Mouse (Mus musculus) spleen, postnatal 14 days (tissue): ENCODE measurements around the gene Zw10.
A peak's percentile ranks its signal among the peaks of the same experiment; 100 is the strongest.

Experiments used
- DNase-seq, 2 experiments: peaks; one replicate each; pipeline ENCODE4 v3.0.0; 2021 to 2022; ENCODE audit warnings: low spot score in 2 of 2

Zw10 gene

GRCm38 (mm10) chr9:49055333-49056205 lies at the start of gene Zw10:
Zw10 (plus strand) TSS chr9:49055613.
- DNase-seq, result peak; percentile 86 to 90

- DNase-seq, result no peak
These were observed 39.6 kb upstream of the Zw10 start for GRCm38 (mm10) chr9:49015824-49016223.

- no peak for DNase-seq
These were observed 34.1 kb upstream of the Zw10 start for GRCm38 (mm10) chr9:49021289-49021688.

- DNase-seq, result no peak
These were observed 31.5 kb upstream of the Zw10 start for GRCm38 (mm10) chr9:49023956-49024355.

- DNase-seq, result no peak
These were observed 30.9 kb upstream of the Zw10 start for GRCm38 (mm10) chr9:49024529-49024928.

- DNase-seq, result no peak
These were observed 20.6 kb upstream of the Zw10 start for GRCm38 (mm10) chr9:49034764-49035163.

- no peak for DNase-seq
These were observed 4.5 kb upstream of the Zw10 start for GRCm38 (mm10) chr9:49050901-49051300.

- DNase-seq, result peak; percentile 14 to 37
These were observed 4.1 kb upstream of the Zw10 start for GRCm38 (mm10) chr9:49051349-49051748.

GRCm38 (mm10) chr9:49054028-49054427 lies 1.4 kb upstream of the Zw10 start:
- no peak for DNase-seq

- DNase-seq, result no peak
These were observed 21.4 kb downstream of the Zw10 start for GRCm38 (mm10) chr9:49076847-49077246.

GRCm38 (mm10) chr9:49081107-49081506 lies 25.7 kb downstream of the Zw10 start, which contains the start of gene Tmprss5:
Tmprss5 (plus strand) TSS chr9:49081260.
- DNase-seq, result no peak

GRCm38 (mm10) chr9:49081561-49081960 lies 26.1 kb downstream of the Zw10 start:
- DNase-seq, result peak in 1 of 2 experiments; percentile 8

- DNase-seq, result no peak
These were observed 31.9 kb downstream of the Zw10 start for GRCm38 (mm10) chr9:49087317-49087716.

GRCm38 (mm10) chr9:49098871-49099270 lies 43.5 kb downstream of the Zw10 start:
- DNase-seq, result no peak

GRCm38 (mm10) chr9:49102328-49102727 lies 46.9 kb downstream of the Zw10 start:
- no peak for DNase-seq

GRCm38 (mm10) chr9:49109101-49109500 lies 53.7 kb downstream of the Zw10 start:
- DNase-seq, result no peak

GRCm38 (mm10) chr9:49110476-49111220 lies 55.2 kb downstream of the Zw10 start:
- no peak for DNase-seq

- no peak for DNase-seq
These were observed 55.9 kb downstream of the Zw10 start for GRCm38 (mm10) chr9:49111296-49111695.

GRCm38 (mm10) chr9:49118271-49118825 lies 62.9 kb downstream of the Zw10 start:
- DNase-seq, result no peak

GRCm38 (mm10) chr9:49119759-49120158 lies 64.3 kb downstream of the Zw10 start:
- DNase-seq, result no peak

GRCm38 (mm10) chr9:49125706-49126105 lies 70.3 kb downstream of the Zw10 start:
- no peak for DNase-seq
